Mouse (Mus musculus) G1E (cell line): ENCODE measurements around the gene Tmem132b.

Source experiments
- CTCF ChIP-seq: IDR thresholded peaks from 2 replicates; pipeline ENCODE4 v1.5.1; 2012; ENCODE audit warnings: low read depth, low read length, inconsistent platforms, mixed read lengths
- GATA1 ChIP-seq: IDR thresholded peaks from 2 replicates; pipeline ENCODE4 v1.6.1; 2012; ENCODE audit warnings: borderline replicate concordance, low read length, inconsistent platforms, mixed read lengths
- GATA2 ChIP-seq: IDR thresholded peaks from 2 replicates; pipeline ENCODE4 v1.6.1; 2012; ENCODE audit warnings: low read depth, low read length, inconsistent platforms, borderline replicate concordance
- POLR2AphosphoS5 ChIP-seq: IDR thresholded peaks from 2 replicates; pipeline ENCODE4 v1.6.1; 2012; ENCODE audit warnings: low read depth, low read length, inconsistent platforms; ENCODE audit not compliant: insufficient replicate concordance
- TAL1 ChIP-seq: conservative IDR thresholded peaks from 2 replicates; pipeline ENCODE4 v1.6.1; 2012; ENCODE audit warnings: low read depth, low read length, inconsistent platforms, mixed read lengths

DNA sequence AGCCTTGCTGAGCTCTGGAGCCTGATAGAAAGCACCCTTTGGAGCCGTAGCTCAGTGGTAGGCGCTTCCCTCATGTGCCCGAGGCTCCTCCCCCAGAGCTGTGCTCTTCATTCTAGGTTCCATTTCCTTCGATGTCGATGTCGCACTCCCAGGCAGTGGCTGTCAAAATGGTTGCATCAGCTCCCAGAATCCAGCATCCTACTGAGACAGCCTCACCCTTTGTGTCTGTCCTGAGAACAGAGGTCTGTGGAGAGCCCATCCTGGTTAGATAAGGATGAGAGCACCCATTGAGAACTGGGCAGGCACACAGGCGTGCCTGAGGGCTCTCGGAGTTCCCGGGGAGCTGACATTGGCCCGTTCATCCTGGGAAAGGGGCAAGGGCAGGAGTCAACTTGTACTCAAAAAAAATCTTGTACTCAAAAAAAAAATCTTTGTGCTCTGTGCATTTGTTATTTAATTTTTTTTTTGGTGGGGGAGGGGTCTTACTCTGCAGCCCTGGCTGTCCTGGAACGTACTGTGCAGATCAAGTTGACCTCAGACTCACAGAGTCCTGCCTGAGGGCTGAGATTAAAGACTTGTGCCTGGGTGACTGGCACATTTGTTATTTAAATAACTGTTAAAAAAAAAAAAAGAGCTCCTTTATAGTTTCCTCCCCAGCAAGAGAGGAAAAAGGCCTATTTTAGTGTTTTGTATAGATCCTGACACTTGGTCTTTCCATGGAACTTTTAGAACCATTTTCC lies 18.3 kb downstream of the Tmem132b start:
- TF ChIP-seq CTCF, result no peak
- TF ChIP-seq GATA1, result no peak
- TF ChIP-seq GATA2, result no peak
- TF ChIP-seq POLR2AphosphoS5, result no peak
- no peak for TF ChIP-seq TAL1
